Mouse (Mus musculus): ENCODE measurements at regions not wholly inside any gene's neighbourhood (a gene's known extent, or its start where the extent isn't known, plus 50 kb on each side); places are given as distances from the start of the nearest gene placed in this dataset.

GRCm38 (mm10) chr1:136711243-136711642 lies 86.5 kb downstream of the Zfp281 start:
- TF ChIP-seq CTCF (IDR thresholded peaks at IDR 0.05; ENCODE audit: control insufficient read depth, insufficient read depth, insufficient read length) = no peak
- no peak for TF ChIP-seq MAX (IDR thresholded peaks at IDR 0.05)
- TF ChIP-seq MYOD1 (IDR thresholded peaks at IDR 0.05; ENCODE audit: control insufficient read depth, insufficient read length, low read depth) = no peak
- no peak for TF ChIP-seq CEBPB (IDR thresholded peaks at IDR 0.05; ENCODE audit: low read depth)
- TF ChIP-seq USF1 (IDR thresholded peaks at IDR 0.05; ENCODE audit: low read depth) = no peak
- no peak for TF ChIP-seq MYOG (IDR thresholded peaks at IDR 0.05; ENCODE audit: control insufficient read depth, extremely low read depth, insufficient read length)
- no peak for TF ChIP-seq FOSL1 (IDR thresholded peaks at IDR 0.05; ENCODE audit: insufficient read depth, low read length, poor library complexity, severe bottlenecking)

All from C2C12 (cell line).